8 mouse cellular contexts compared by ENCODE assay signal in the genomic region with DNA sequence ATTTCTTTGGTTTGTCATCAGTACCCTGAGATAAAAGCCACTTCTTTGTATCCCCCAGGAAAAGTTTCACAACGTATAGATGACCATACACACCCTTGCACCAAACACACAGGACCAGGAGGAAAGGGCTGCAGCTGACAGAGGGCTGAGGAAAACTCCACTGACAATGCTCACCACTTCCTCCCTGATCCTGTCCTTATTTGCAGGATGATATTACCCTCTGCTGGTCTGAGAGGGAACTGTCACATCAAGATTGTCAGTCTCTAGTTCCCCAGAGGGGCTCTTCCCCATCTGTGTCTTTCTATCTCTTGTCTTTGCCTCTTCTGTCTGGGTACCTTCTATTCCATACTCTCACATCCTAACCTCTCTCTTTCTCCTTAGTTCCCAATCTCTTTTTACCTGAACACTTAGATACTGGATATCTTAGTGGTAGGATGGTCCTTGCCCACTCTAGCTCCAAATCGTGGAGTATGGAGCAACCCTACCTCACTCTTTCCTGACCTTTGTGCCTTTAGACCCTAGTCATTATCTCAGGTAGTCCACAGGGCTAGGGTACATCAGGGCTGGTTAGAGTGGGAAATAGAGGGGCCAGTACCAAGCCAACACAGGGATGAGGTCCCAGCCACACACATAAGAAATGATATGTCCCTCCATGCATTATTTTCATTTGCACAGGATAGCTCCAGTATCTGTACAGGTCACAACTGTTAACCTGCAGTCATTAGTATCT. TPM values are rescaled to one million over a fixed set of nuclear protein-coding genes. Genes with fewer than 3 reads are reported as not detected.
DNase-seq lines count a peak whose midpoint lies in the region; ATAC-seq and TF ChIP-seq lines count a peak whose summit lies in the region.

No protein-coding gene starts in this region.

- peaks cover 79% of the 10 kb centered on the region for H3K36me3 ChIP-seq in G1E (replicated peaks)

- TF ChIP-seq CTCF in G1E (IDR thresholded peaks at IDR 0.05; ENCODE audit: low read depth, low read length): no peak

- H3K4me1 ChIP-seq in G1E (ENCODE audit: insufficient read depth, low read depth, low read length): no peaks in the 10 kb centered on the region

- no peak overlapping the region for H3K4me3 ChIP-seq in G1E (ENCODE audit: low read depth, low read length)

- ATAC-seq in G1E (ENCODE audit: extremely low read depth, insufficient number of reproducible peaks, low FRiP score, poor library complexity, severe bottlenecking): peak; percentile 28; the same call in 1 of the 2 replicates
- no peak for ATAC-seq in monocyte, adult 5-6 weeks (replicated peaks; ENCODE audit: insufficient number of reproducible peaks, low FRiP score, low TSS enrichment, poor library complexity, severe bottlenecking)

- no peaks in the 10 kb centered on the region for H3K9me3 ChIP-seq in G1E (replicated peaks)

- intact Hi-C loops in heart, postnatal 36 days (cut with DNase I): loop anchor here (1.0 to 5.0 kb wide), 4 partner anchors 77 to 395 kb away; no protein-coding TSS in a partner anchor

- no peaks in the 10 kb centered on the region for H3K27me3 ChIP-seq in G1E (ENCODE audit: insufficient read depth, low read length)

- peak; percentile 55 for DNase-seq in layer of hippocampus, adult 11-12 months (ENCODE audit: low spot score)
- DNase-seq in layer of hippocampus, adult 9-11 months: no peak
- DNase-seq in G1E (ENCODE audit: low spot score): peak; percentile 6
- DNase-seq in cerebellum, adult 9-11 months: peak; percentile 5
- DNase-seq in heart, postnatal 36 days: peak; percentile 28 to 43
- DNase-seq in layer of hippocampus, adult 9-10 months (ENCODE audit: low spot score): peak; percentile 39
- peak; percentile 57 for DNase-seq in naive thymus-derived CD4-positive, alpha-beta T cell, adult 2 months (ENCODE audit: low read depth)

RNA-seq across cellular contexts. Expression of gene Trip13, which starts 29.7 kb away (rescaled TPM):
- 46.7 and 57.6 TPM in 2 replicates for total RNA-seq in G1E (2014; fragmentation: Nextera tagmentation)
- total RNA-seq in G1E (2017): 48.2 and 57.7 TPM in 2 replicates
- 4.5 and 4.9 TPM in 2 replicates for polyA plus RNA-seq in G1E (2012)
- under 1 TPM; 0.33 to 0.68 TPM for total RNA-seq in heart, postnatal 36 days (2021)
- 1.4 to 3.0 TPM (median 2.7 TPM) in 3 replicates for total RNA-seq in monocyte, adult 5-6 weeks (2017)

RNA-seq across cellular contexts. Expression of gene Brd9, which starts 29.8 kb away (rescaled TPM):
- total RNA-seq in G1E (2014; fragmentation: Nextera tagmentation): 33.0 and 41.3 TPM in 2 replicates
- total RNA-seq in G1E (2017): 48.2 and 51.3 TPM in 2 replicates
- 9.2 and 9.9 TPM in 2 replicates for polyA plus RNA-seq in G1E (2012)
- total RNA-seq in heart, postnatal 36 days (2021): 10 to 100 TPM; 20.6 to 23.6 TPM
- 129 to 150 TPM (median 134 TPM) in 3 replicates for total RNA-seq in monocyte, adult 5-6 weeks (2017)

RNA-seq across cellular contexts. Expression of gene Zdhhc11, which starts 55.8 kb away (rescaled TPM):
- not detected in 2 replicates for total RNA-seq in G1E (2014; fragmentation: Nextera tagmentation)
- not detected in 2 replicates for total RNA-seq in G1E (2017)
- polyA plus RNA-seq in G1E (2012): not detected in 2 replicates
- total RNA-seq in heart, postnatal 36 days (2021): not detected
- not detected in 3 replicates for total RNA-seq in monocyte, adult 5-6 weeks (2017)

Comparison
In these comparisons a context has a peak if more than half of its experiments do, and no peak if none do; other contexts are left out.
1. RNA of gene Trip13, which starts 29.7 kb away (total RNA-seq): 46.7 to 57.7 TPM in G1E; 1.4 to 3.0 TPM in monocyte, adult 5-6 weeks and 0.33 to 0.68 TPM in heart, postnatal 36 days; every median in the first group is over 10 times any median in the second.